Mouse (Mus musculus): ENCODE results near the gene Rplp0.
A peak's percentile ranks its signal among the peaks of the same experiment; 100 is the strongest.

Rplp0 gene

GRCm38 (mm10) chr5:115526456-115527202, 32.6 kb upstream of the Rplp0 start:
- no peak for DNase-seq (ENCODE audit: low read depth, low spot score)

- no peak for DNase-seq (ENCODE audit: low read depth, low spot score)
Measured at GRCm38 (mm10) chr5:115528128-115528527, 31.1 kb upstream of the Rplp0 start.

GRCm38 (mm10) chr5:115529364-115529741, 29.9 kb upstream of the Rplp0 start:
- DNase-seq (ENCODE audit: low read depth, low spot score): no peak

- DNase-seq (ENCODE audit: low read depth, low spot score): no peak
Measured at GRCm38 (mm10) chr5:115529742-115530446, 29.4 kb upstream of the Rplp0 start.

GRCm38 (mm10) chr5:115530447-115530809, 28.8 kb upstream of the Rplp0 start:
- DNase-seq (ENCODE audit: low read depth, low spot score): no peak

- no peak for DNase-seq (ENCODE audit: low read depth, low spot score)
Measured at GRCm38 (mm10) chr5:115531671-115532270, 27.5 kb upstream of the Rplp0 start.

- no peak for DNase-seq (ENCODE audit: low read depth, low spot score)
Measured at GRCm38 (mm10) chr5:115534290-115534731, 25.0 kb upstream of the Rplp0 start.

- no peak for DNase-seq (ENCODE audit: low read depth, low spot score)
Measured at GRCm38 (mm10) chr5:115534856-115535255, 24.4 kb upstream of the Rplp0 start.

- no peak for DNase-seq (ENCODE audit: low read depth, low spot score)
Measured at GRCm38 (mm10) chr5:115535635-115536034, 23.6 kb upstream of the Rplp0 start.

GRCm38 (mm10) chr5:115538017-115538692, 21.1 kb upstream of the Rplp0 start:
- no peak for DNase-seq (ENCODE audit: low read depth, low spot score)

- peak; percentile 87 for DNase-seq (ENCODE audit: low read depth, low spot score)
Measured at GRCm38 (mm10) chr5:115538693-115539043, 20.6 kb upstream of the Rplp0 start.

GRCm38 (mm10) chr5:115542635-115543384, 16.5 kb upstream of the Rplp0 start:
- no peak for DNase-seq (ENCODE audit: low read depth, low spot score)

GRCm38 (mm10) chr5:115543509-115544253, 15.6 kb upstream of the Rplp0 start:
- no peak for DNase-seq (ENCODE audit: low read depth, low spot score)

- DNase-seq (ENCODE audit: low read depth, low spot score): no peak
Measured at GRCm38 (mm10) chr5:115544655-115545185, 14.5 kb upstream of the Rplp0 start.

- no peak for DNase-seq (ENCODE audit: low read depth, low spot score)
Measured at GRCm38 (mm10) chr5:115545636-115546035, 13.6 kb upstream of the Rplp0 start.

GRCm38 (mm10) chr5:115546536-115546935, 12.7 kb upstream of the Rplp0 start:
- no peak for DNase-seq (ENCODE audit: low read depth, low spot score)

- no peak for DNase-seq (ENCODE audit: low read depth, low spot score)
Measured at GRCm38 (mm10) chr5:115547014-115547413, 12.3 kb upstream of the Rplp0 start.

- no peak for DNase-seq (ENCODE audit: low read depth, low spot score)
Measured at GRCm38 (mm10) chr5:115547421-115547820, 11.8 kb upstream of the Rplp0 start.

GRCm38 (mm10) chr5:115548501-115549285, 10.6 kb upstream of the Rplp0 start:
- no peak for DNase-seq (ENCODE audit: low read depth, low spot score)

Measured in A20 (cell line).